Mouse (Mus musculus) bone marrow macrophage, adult 2 months (primary cell): Measurements from ENCODE around the gene Banf1.

ENCODE experiments used
- CTCF ChIP-seq: IDR thresholded peaks from 2 replicates; pipeline ENCODE4 v1.5.1; 2012; ENCODE audit warnings: low read depth, mild to moderate bottlenecking, low read length, moderate library complexity
- POLR2A ChIP-seq: IDR thresholded peaks from 2 replicates; pipeline ENCODE4 v1.6.1; 2012; ENCODE audit warnings: mild to moderate bottlenecking, low read depth, low read length, borderline replicate concordance

GRCm38 (mm10) chr19:5407133-5407532 is 40.2 kb upstream of the Banf1 start:
- TF ChIP-seq CTCF (peak; percentile 55; the same call in 1 of the 2 replicates), POLR2A (no peak)
